Mouse (Mus musculus): Measurements from ENCODE around the gene Dlgap3. TPM values are rescaled to one million over a fixed set of nuclear protein-coding genes. Genes with fewer than 3 reads are reported as not detected.

Gene Dlgap3
- total and polyA plus RNA-seq, 2 experiments: 0.06 TPM; not detected in 1

DNA sequence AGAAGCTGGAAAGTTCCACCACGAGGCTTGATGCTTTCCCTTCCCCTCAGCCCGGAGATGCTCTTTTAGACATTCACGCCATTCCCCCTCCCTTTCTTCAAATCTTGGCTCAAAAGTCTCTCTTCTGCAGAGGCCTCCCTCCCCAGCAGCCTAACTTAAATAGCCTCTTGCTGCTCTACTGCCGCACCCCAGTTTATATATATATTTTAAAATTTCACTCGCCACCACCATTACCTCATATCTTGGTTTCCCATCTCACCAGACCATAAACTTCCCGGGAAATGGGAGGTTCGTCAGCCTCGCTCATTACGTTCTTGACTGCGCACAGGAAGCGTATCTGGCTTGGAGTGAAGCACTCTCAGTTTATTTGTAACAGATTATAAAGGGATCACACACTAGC is 9.0 kb downstream of the Dlgap3 start:
- no peak for DNase-seq (ENCODE audit: extremely low read depth, low read depth, low spot score)
- Histone ChIP-seq H3K4me1 (ENCODE audit: control insufficient read depth, insufficient read depth, low read length) (no peaks in the 10 kb centered on the region), H3K36me3 (ENCODE audit: control insufficient read depth, insufficient read depth, low read length) (no peaks in the 10 kb centered on the region), H3K27ac (replicated peaks; ENCODE audit: insufficient read depth, low read depth, low read length) (no peak overlapping the region), H3K9ac (ENCODE audit: low read depth, low read length) (no peak overlapping the region), H3K27me3 (ENCODE audit: control insufficient read depth, insufficient read depth, low read length) (peaks cover 5% of the 10 kb centered on the region; the same call in 1 of the 2 replicates), H3K79me2 (ENCODE audit: control insufficient read depth, insufficient read depth, low read length) (no peaks in the 10 kb centered on the region), H3K4me3 (ENCODE audit: insufficient read depth, low read depth, low read length) (no peak overlapping the region)
- TF ChIP-seq CTCF (IDR thresholded peaks at IDR 0.05; ENCODE audit: low read depth, low read length) (no peak), POLR2A (IDR thresholded peaks at IDR 0.05; ENCODE audit: extremely low read depth, insufficient read depth, low read length) (no peak)
- 81% methylated on average over 11 of the region's 11 CpGs for WGBS

DNA sequence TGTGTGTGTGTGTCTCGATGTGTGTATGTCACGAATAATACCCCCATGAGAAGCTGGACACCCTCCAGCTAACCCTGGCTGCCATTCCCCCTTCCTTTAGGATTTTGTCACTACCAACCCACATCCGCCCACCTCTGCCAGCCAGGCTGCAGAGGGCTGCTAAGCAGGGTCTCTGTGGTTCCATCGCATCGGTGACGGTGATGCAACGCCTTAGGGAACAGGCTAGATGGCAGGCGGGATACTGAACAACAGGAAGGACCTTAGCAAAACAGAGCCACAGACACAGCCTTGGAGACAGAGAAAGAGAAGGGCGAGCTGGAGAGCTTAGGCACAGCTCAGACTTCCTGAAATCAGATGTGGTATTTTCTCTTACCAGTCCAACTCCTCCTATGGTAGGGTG is 9.7 kb downstream of the Dlgap3 start:
- H3K4me3 ChIP-seq (ENCODE audit: insufficient read depth, low read depth, low read length): no peak overlapping the region
- H3K36me3 ChIP-seq (ENCODE audit: control insufficient read depth, insufficient read depth, low read length): no peaks in the 10 kb centered on the region
- TF ChIP-seq CTCF (IDR thresholded peaks at IDR 0.05; ENCODE audit: low read depth, low read length): no peak
- no peak for TF ChIP-seq POLR2A (IDR thresholded peaks at IDR 0.05; ENCODE audit: extremely low read depth, insufficient read depth, low read length)
- H3K27me3 ChIP-seq (ENCODE audit: control insufficient read depth, insufficient read depth, low read length): peaks cover 5% of the 10 kb centered on the region; the same call in 1 of the 2 replicates
- no peaks in the 10 kb centered on the region for H3K79me2 ChIP-seq (ENCODE audit: control insufficient read depth, insufficient read depth, low read length)
- WGBS: 61% methylated on average over 9 of the region's 9 CpGs
- no peak overlapping the region for H3K9ac ChIP-seq (ENCODE audit: low read depth, low read length)
- DNase-seq (ENCODE audit: extremely low read depth, low read depth, low spot score): no peak
- no peak overlapping the region for H3K27ac ChIP-seq (replicated peaks; ENCODE audit: insufficient read depth, low read depth, low read length)
- H3K4me1 ChIP-seq (ENCODE audit: control insufficient read depth, insufficient read depth, low read length): no peaks in the 10 kb centered on the region

DNA sequence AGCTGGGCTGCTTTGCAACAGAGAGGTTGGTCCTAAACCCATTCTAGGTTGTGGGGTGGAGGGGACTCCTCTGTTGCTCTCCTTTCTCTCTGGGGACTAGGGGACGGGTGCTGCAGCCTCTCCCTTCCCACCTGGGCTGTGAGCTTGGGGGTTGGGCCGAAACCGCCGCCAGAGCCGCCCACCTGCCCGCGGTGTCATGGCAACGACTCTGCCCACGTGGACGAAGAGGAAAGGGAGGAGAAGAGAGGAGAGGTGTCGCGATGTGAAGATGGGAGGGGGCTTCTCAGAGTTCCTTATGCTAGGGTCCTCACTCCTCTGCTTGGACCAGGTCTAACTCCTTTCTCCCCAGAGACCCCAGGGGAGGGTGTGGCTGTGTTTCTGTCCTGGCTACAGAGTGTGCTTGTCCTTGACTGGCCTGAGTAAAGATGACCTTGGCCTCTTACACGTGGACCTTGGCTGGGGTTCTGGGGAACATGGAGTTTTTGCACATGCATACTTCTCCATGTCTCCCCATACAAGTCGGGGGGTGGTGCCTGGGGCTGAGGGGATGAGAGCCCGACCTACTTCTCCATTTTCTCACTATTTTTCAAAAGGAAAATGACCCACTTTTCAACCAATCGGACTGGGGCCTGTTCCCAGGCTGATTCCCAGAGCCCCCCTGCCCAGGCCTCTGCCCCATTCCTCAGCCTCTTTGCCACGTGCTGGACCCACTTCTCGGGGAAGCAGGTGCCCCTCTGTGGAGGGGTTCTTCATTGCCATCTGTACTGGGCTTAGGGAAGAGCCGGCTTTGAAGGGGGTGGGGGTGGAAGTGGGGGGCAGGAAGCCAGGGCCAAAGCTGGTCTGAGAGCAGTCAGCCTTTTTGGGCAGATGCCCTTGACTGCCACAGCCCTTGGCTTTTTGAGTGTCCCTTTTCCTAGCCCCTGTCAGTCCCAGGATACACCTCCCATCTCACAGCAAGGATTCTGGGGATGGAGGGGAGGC is 10.8 kb downstream of the Dlgap3 start:
- DNase-seq (ENCODE audit: extremely low read depth, low read depth, low spot score): no peak
- no peak overlapping the region for H3K9ac ChIP-seq (ENCODE audit: low read depth, low read length)
- H3K27ac ChIP-seq (replicated peaks; ENCODE audit: insufficient read depth, low read depth, low read length): no peak overlapping the region
- H3K36me3 ChIP-seq (ENCODE audit: control insufficient read depth, insufficient read depth, low read length): no peaks in the 10 kb centered on the region
- H3K27me3 ChIP-seq (ENCODE audit: control insufficient read depth, insufficient read depth, low read length): peaks cover 5% of the 10 kb centered on the region; the same call in 1 of the 2 replicates
- H3K4me3 ChIP-seq (ENCODE audit: insufficient read depth, low read depth, low read length): no peak overlapping the region
- TF ChIP-seq CTCF (IDR thresholded peaks at IDR 0.05; ENCODE audit: low read depth, low read length) (no peak), POLR2A (IDR thresholded peaks at IDR 0.05; ENCODE audit: extremely low read depth, insufficient read depth, low read length) (no peak)
- 16% methylated on average over 19 of the region's 19 CpGs for WGBS
- H3K79me2 ChIP-seq (ENCODE audit: control insufficient read depth, insufficient read depth, low read length): no peaks in the 10 kb centered on the region
- no peaks in the 10 kb centered on the region for H3K4me1 ChIP-seq (ENCODE audit: control insufficient read depth, insufficient read depth, low read length)

DNA sequence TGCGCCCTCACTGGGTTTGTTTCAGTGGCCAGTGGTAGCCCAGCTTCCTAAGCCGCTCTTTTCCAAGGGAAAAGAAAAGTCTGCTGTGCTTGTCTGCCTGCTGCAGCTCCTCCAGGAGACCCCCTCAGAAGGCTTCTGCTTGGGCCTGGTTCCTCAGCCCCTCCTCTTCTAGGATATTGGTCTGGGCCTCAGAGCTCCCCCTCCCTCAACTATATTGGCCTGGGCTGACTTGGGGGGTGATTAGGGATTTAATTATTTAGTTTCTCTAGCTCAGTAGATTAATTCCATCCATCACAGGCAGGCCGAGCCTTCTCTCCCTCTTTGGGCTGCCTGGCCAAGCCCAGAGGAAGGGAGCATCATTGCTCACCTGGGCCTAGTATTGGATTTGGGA is 11.4 kb downstream of the Dlgap3 start:
- Histone ChIP-seq H3K9ac (ENCODE audit: low read depth, low read length) (no peak overlapping the region), H3K27ac (replicated peaks; ENCODE audit: insufficient read depth, low read depth, low read length) (no peak overlapping the region), H3K27me3 (ENCODE audit: control insufficient read depth, insufficient read depth, low read length) (peaks cover 5% of the 10 kb centered on the region; the same call in 1 of the 2 replicates), H3K4me1 (ENCODE audit: control insufficient read depth, insufficient read depth, low read length) (no peaks in the 10 kb centered on the region), H3K79me2 (ENCODE audit: control insufficient read depth, insufficient read depth, low read length) (no peaks in the 10 kb centered on the region), H3K4me3 (ENCODE audit: insufficient read depth, low read depth, low read length) (no peak overlapping the region), H3K36me3 (ENCODE audit: control insufficient read depth, insufficient read depth, low read length) (no peaks in the 10 kb centered on the region)
- no peak for TF ChIP-seq POLR2A (IDR thresholded peaks at IDR 0.05; ENCODE audit: extremely low read depth, insufficient read depth, low read length)
- no peak for TF ChIP-seq CTCF (IDR thresholded peaks at IDR 0.05; ENCODE audit: low read depth, low read length)
- WGBS: 85% methylated on average over 3 of the region's 3 CpGs
- no peak for DNase-seq (ENCODE audit: extremely low read depth, low read depth, low spot score)

DNA sequence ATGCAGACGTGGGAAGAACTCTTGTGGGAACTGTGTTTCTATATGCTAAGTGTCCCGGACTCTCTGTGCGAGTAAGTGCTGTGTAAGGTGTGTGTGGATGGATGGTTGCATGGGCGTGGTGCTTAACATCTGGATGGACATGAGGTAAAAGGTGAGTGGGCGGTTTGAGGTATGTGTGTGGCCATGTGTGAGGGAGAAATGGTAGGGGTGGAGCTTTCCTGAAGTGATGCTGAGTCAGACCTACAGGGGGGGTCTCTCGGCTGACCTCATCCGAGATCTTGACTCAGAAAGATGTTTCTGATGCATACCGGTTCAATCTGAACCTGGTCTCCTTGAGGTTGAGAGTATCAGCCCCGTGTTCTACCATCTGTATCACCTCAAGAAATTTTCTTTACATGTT is 12.0 kb downstream of the Dlgap3 start:
- no peaks in the 10 kb centered on the region for H3K79me2 ChIP-seq (ENCODE audit: control insufficient read depth, insufficient read depth, low read length)
- no peak for TF ChIP-seq POLR2A (IDR thresholded peaks at IDR 0.05; ENCODE audit: extremely low read depth, insufficient read depth, low read length)
- TF ChIP-seq CTCF (IDR thresholded peaks at IDR 0.05; ENCODE audit: low read depth, low read length): no peak
- H3K9ac ChIP-seq (ENCODE audit: low read depth, low read length): no peak overlapping the region
- H3K36me3 ChIP-seq (ENCODE audit: control insufficient read depth, insufficient read depth, low read length): no peaks in the 10 kb centered on the region
- H3K27ac ChIP-seq (replicated peaks; ENCODE audit: insufficient read depth, low read depth, low read length): no peak overlapping the region
- H3K4me3 ChIP-seq (ENCODE audit: insufficient read depth, low read depth, low read length): no peak overlapping the region
- WGBS: 90% methylated on average over 9 of the region's 9 CpGs
- peaks cover 5% of the 10 kb centered on the region; the same call in 1 of the 2 replicates for H3K27me3 ChIP-seq (ENCODE audit: control insufficient read depth, insufficient read depth, low read length)
- no peaks in the 10 kb centered on the region for H3K4me1 ChIP-seq (ENCODE audit: control insufficient read depth, insufficient read depth, low read length)
- no peak for DNase-seq (ENCODE audit: extremely low read depth, low read depth, low spot score)

DNA sequence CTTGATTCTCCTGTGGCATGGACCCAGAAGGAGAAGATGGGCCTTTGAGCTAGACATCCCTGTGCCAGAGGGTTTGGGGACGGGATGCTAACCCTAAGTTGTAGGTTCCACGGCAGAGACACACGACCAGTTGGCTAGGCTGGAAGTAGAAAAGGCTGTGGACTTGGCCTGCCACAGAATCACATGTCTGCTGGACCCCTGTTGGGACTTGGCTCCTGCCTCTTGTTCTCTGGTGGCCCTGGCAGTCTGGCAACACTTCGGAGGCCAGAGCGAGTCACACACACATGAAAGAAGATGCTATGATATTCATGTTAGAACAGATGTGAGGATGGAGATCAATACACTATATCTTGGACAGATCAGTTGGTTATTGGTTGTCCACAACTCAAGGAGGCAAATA is 14.9 kb downstream of the Dlgap3 start:
- Histone ChIP-seq H3K27ac (replicated peaks; ENCODE audit: insufficient read depth, low read depth, low read length) (no peak overlapping the region), H3K9ac (ENCODE audit: low read depth, low read length) (no peak overlapping the region), H3K27me3 (ENCODE audit: control insufficient read depth, insufficient read depth, low read length) (no peaks in the 10 kb centered on the region; the same call in 1 of the 2 replicates), H3K79me2 (ENCODE audit: control insufficient read depth, insufficient read depth, low read length) (no peaks in the 10 kb centered on the region), H3K4me1 (ENCODE audit: control insufficient read depth, insufficient read depth, low read length) (no peaks in the 10 kb centered on the region), H3K4me3 (ENCODE audit: insufficient read depth, low read depth, low read length) (no peak overlapping the region), H3K36me3 (ENCODE audit: control insufficient read depth, insufficient read depth, low read length) (no peaks in the 10 kb centered on the region)
- TF ChIP-seq CTCF (IDR thresholded peaks at IDR 0.05; ENCODE audit: low read depth, low read length) (no peak), POLR2A (IDR thresholded peaks at IDR 0.05; ENCODE audit: extremely low read depth, insufficient read depth, low read length) (no peak)
- 86% methylated on average over 5 of the region's 5 CpGs for WGBS
- no peak for DNase-seq (ENCODE audit: extremely low read depth, low read depth, low spot score)
